Mouse (Mus musculus) heart, adult 2 months (tissue): ENCODE data around the gene Acot7. TPM values are rescaled to one million over a fixed set of nuclear protein-coding genes. Genes with fewer than 3 reads are reported as not detected.

Source experiments
- DNase-seq, 2 experiments: peaks; one replicate each; pipeline ENCODE4 v3.0.0; 2021
- H3K27ac ChIP-seq: fragments of 200-600 bp; 2 replicates; pipeline ENCODE4 v1.8.1; 2022
- H3K27me3 ChIP-seq: fragments of 200-500 bp; 2 replicates; pipeline ENCODE4 v1.6.1; 2012; ENCODE audit warnings: mild to moderate bottlenecking, low read length, inconsistent platforms, mixed read lengths; ENCODE audit not compliant: control insufficient read depth, insufficient read depth
- H3K36me3 ChIP-seq: fragments of 200-500 bp; 2 replicates; pipeline ENCODE4 v1.6.1; 2012; ENCODE audit warnings: low read length, inconsistent platforms; ENCODE audit not compliant: control insufficient read depth, insufficient read depth
- H3K4me1 ChIP-seq: fragments of 200-500 bp; 2 replicates; pipeline ENCODE4 v1.6.1; 2011; ENCODE audit warnings: low read length; ENCODE audit not compliant: control insufficient read depth, insufficient read depth
- H3K4me3 ChIP-seq: fragments of 200-600 bp; 2 replicates; pipeline ENCODE4 v1.8.1; 2022
- H3K79me2 ChIP-seq: fragments of 200-500 bp; replicated peaks from 2 replicates; pipeline ENCODE4 v1.6.1; 2012; ENCODE audit warnings: mild to moderate bottlenecking, inconsistent platforms, low read length, moderate library complexity, mixed read lengths; ENCODE audit not compliant: control insufficient read depth, insufficient read depth
- H3K9ac ChIP-seq: fragments of 200-500 bp; 2 replicates; pipeline ENCODE4 v1.6.1; 2012; ENCODE audit warnings: low read depth, mild to moderate bottlenecking, control low read depth, inconsistent platforms, low read length, mixed read lengths
- CTCF ChIP-seq: fragments of 200-600 bp; IDR thresholded peaks from 2 replicates; pipeline ENCODE4 v1.8.1; 2022; ENCODE audit warnings: antibody characterized with exemption, mild to moderate bottlenecking, moderate library complexity
- EP300 ChIP-seq: fragments of 200-500 bp; IDR thresholded peaks from 2 replicates; pipeline ENCODE4 v1.6.1; 2011; ENCODE audit warnings: low read depth, low read length, control low read depth; ENCODE audit not compliant: insufficient read depth
- POLR2A ChIP-seq: fragments of 200-500 bp; IDR thresholded peaks from 2 replicates; pipeline ENCODE4 v1.6.1; 2011; ENCODE audit warnings: mild to moderate bottlenecking, low read depth, low read length, control low read depth; ENCODE audit not compliant: insufficient read depth
- WGBS: fragments of 180-500 bp; shearing (Covaris S2); methylation state at CpG from one replicate; pipeline ENCODE4 v1.1.7; 2018; 5-methylcytosine and 5-hydroxymethylcytosine counted together
- intact Hi-C: fragments of 180-260 bp; cut with DNase I; formaldehyde crosslinking; loops from one replicate; pipeline ENCODE4 v1.15.1; 2025
- polyA plus RNA-seq: library from polyadenylated mRNA; depleted of rRNA; stranded (reverse); fragments of >200 nt; gene quantifications from 2 replicates; pipeline ENCODE4 v1.2.3, GENCODE M21; 2012
- total RNA-seq, 2 experiments: library from RNA; stranded (reverse); gene quantifications; 2 replicates each; pipeline ENCODE4 v1.2.3; 2021

Gene Acot7
- total and polyA plus RNA-seq, 3 experiments, result 51.7 to 64.8 (median 58.1) TPM

- H3K4me3 ChIP-seq, result no peak overlapping the region
- H3K27me3 ChIP-seq, result peaks cover under 1% of the 10 kb centered on the region; the same call in 1 of the 2 replicates
- H3K9ac ChIP-seq, result no peak overlapping the region
- intact Hi-C loops, result no loop called here
- no peaks in the 10 kb centered on the region for H3K79me2 ChIP-seq
- WGBS, result 26% methylated on average over 22 of the region's 22 CpGs
- H3K27ac ChIP-seq, result no peak overlapping the region
- DNase-seq, result peak; percentile 74 to 85
- 0 out of 2 replicates have a peak, but pooled peaks have one; percentile 100 for TF ChIP-seq CTCF
- no peak for TF ChIP-seq POLR2A
- no peak for TF ChIP-seq EP300
- H3K36me3 ChIP-seq, result no peaks in the 10 kb centered on the region
- H3K4me1 ChIP-seq, result no peaks in the 10 kb centered on the region
Observed at GRCm38 (mm10) chr4:152165036-152165931, 12.7 kb upstream of the Acot7 start.

- no peaks in the 10 kb centered on the region for H3K36me3 ChIP-seq
- H3K79me2 ChIP-seq, result no peaks in the 10 kb centered on the region
- no peak for TF ChIP-seq POLR2A
- no peak for TF ChIP-seq CTCF
- no peak for TF ChIP-seq EP300
- no peak overlapping the region for H3K4me3 ChIP-seq
- no peak overlapping the region for H3K27ac ChIP-seq
- no peaks in the 10 kb centered on the region for H3K4me1 ChIP-seq
- no peak overlapping the region for H3K9ac ChIP-seq
- intact Hi-C loops, result no loop called here
- 71% methylated on average over 8 of the region's 8 CpGs for WGBS
- no peaks in the 10 kb centered on the region for H3K27me3 ChIP-seq
- DNase-seq, result no peak
Observed at GRCm38 (mm10) chr4:152168052-152168451, 9.9 kb upstream of the Acot7 start.

- Histone ChIP-seq H3K36me3 (no peaks in the 10 kb centered on the region), H3K79me2 (no peaks in the 10 kb centered on the region), H3K27ac (no peak overlapping the region), H3K9ac (no peak overlapping the region), H3K4me1 (no peaks in the 10 kb centered on the region), H3K4me3 (no peak overlapping the region), H3K27me3 (no peaks in the 10 kb centered on the region)
- 71% methylated on average over 7 of the region's 7 CpGs for WGBS
- no peak for DNase-seq
- TF ChIP-seq POLR2A (no peak), EP300 (no peak), CTCF (no peak)
- intact Hi-C loops, result no loop called here
Observed at GRCm38 (mm10) chr4:152169103-152169502, 8.8 kb upstream of the Acot7 start.

- WGBS, result 84% methylated on average over 10 of the region's 10 CpGs
- intact Hi-C loops, result loop anchor here (5.0 to 10.0 kb wide), 2 partner anchors 157 to 325 kb away; partner anchors contain the start of gene Rpl22
- TF ChIP-seq POLR2A, result no peak
- no peak for TF ChIP-seq CTCF
- TF ChIP-seq EP300, result no peak
Observed at GRCm38 (mm10) chr4:152170286-152170685, 7.6 kb upstream of the Acot7 start.

GRCm38 (mm10) chr4:152171543-152171942, 6.4 kb upstream of the Acot7 start:
- Histone ChIP-seq H3K4me1 (no peaks in the 10 kb centered on the region), H3K9ac (no peak overlapping the region), H3K4me3 (no peak overlapping the region), H3K27me3 (no peaks in the 10 kb centered on the region), H3K79me2 (no peaks in the 10 kb centered on the region), H3K27ac (no peak overlapping the region), H3K36me3 (no peaks in the 10 kb centered on the region)
- DNase-seq, result no peak
- TF ChIP-seq CTCF (peak; percentile 25), EP300 (no peak)
- intact Hi-C loops, result loop anchor here (5.0 to 10.0 kb wide), 2 partner anchors 156 to 323 kb away; partner anchors contain the start of gene Rpl22
- WGBS, result 77% methylated on average over 6 of the region's 6 CpGs

More at GRCm38 (mm10) chr4:152170286-152170685, 7.6 kb upstream of the Acot7 start:
- Histone ChIP-seq H3K4me3 (no peak overlapping the region), H3K79me2 (no peaks in the 10 kb centered on the region), H3K27ac (no peak overlapping the region), H3K27me3 (no peaks in the 10 kb centered on the region), H3K4me1 (no peaks in the 10 kb centered on the region), H3K36me3 (no peaks in the 10 kb centered on the region), H3K9ac (no peak overlapping the region)
- DNase-seq, result no peak

- peak; percentile 94 for TF ChIP-seq EP300
- peak; percentile 96 for TF ChIP-seq CTCF
- TF ChIP-seq POLR2A, result no peak
- WGBS, result 3% methylated on average over 5 of the region's 5 CpGs
- no peak overlapping the region for H3K4me3 ChIP-seq
Observed at GRCm38 (mm10) chr4:152173041-152173440, 4.9 kb upstream of the Acot7 start.

More at GRCm38 (mm10) chr4:152173041-152173440, 4.9 kb upstream of the Acot7 start:
- peak; percentile 81 to 86 for DNase-seq
- Histone ChIP-seq H3K36me3 (no peaks in the 10 kb centered on the region), H3K9ac (no peak overlapping the region), H3K27me3 (no peaks in the 10 kb centered on the region), H3K27ac (no peak overlapping the region), H3K4me1 (no peaks in the 10 kb centered on the region), H3K79me2 (no peaks in the 10 kb centered on the region)
- intact Hi-C loops, result loop anchor here (1.0 to 10.0 kb wide), 5 partner anchors 39 to 322 kb away; partner anchors contain the start of gene Rpl22
